Mouse (Mus musculus) kidney, adult 9 months (tissue): ENCODE measurements around the gene Rnf227.
"Not testable (repeated sequence)": the region's sequence is repeated elsewhere in the genome, so short reads cannot be mapped to it uniquely, and the experiment has no call there.

ENCODE experiments used
- DNase-seq: peaks from one replicate; pipeline ENCODE4 v3.0.0; 2022

Gene Rnf227

DNA sequence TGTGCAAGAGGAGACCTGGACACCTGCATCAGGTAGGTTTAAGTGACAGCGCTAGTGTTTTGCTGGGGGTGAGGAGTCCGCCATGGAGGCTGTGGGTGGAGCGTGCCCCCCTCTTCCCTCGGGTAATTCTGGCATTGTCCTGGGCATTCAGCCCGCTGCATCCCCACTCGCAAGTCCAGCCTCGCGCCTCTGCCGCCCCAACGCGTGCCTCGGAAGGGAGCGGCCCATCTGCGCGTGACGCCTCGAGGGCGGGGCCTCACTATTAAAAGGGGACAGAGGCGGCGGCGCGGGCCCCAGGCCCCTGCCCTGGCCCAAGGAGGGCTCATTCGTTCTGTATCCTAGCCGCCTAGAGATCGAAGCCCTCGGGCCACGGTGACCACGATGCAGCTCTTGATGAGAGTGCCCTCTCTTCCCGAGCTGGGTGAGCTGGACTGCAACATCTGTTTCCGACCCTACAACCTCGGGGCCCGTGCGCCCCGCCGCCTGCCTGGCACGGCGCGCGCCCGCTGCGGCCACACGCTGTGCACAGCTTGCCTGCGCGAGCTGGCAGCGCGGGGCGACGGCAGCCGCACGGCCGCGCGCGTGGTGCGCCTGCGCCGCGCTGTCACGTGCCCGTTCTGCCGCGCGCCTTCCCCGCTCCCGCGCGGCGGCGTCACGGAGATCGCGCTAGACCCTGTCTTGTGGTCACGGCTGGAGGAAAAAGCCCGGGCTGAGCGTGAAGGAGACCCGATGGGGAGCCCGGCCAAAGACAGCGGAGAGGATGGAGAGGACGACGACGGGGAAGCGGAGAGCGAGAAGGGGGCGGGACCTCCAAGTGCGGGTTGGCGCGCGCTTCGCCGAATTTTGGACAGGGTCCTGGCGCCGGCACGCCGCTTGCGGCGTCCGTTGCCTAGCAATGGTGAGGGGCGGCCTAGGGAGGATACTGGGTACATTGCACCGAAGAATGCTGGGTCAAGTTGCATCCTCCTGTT is at the start of gene Rnf227:
Gene Rnf227, plus strand, starts transcription at position 301 of the 971 bp plus-strand sequence.
- DNase-seq = peak; percentile 50

DNA sequence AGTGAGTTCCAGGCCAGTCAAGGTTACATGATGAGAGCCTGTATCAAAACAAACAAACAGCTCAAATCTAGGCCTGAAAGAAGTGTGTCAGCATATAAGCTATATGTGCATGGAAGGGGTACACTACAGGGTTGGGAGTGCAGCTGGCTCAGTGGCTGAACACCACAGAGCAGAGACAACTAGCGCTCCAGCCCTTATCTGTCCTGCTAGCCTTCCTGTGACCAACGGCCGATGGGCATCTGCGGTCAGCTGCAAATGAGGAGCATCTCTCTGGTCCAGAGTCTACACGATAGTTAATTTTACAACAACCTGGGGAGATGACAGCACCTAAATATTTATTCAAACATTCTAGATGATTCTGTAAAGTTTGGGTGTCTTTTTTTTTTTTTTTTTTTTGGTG is 49.1 kb upstream of the Rnf227 start:
- no peak for DNase-seq

DNA sequence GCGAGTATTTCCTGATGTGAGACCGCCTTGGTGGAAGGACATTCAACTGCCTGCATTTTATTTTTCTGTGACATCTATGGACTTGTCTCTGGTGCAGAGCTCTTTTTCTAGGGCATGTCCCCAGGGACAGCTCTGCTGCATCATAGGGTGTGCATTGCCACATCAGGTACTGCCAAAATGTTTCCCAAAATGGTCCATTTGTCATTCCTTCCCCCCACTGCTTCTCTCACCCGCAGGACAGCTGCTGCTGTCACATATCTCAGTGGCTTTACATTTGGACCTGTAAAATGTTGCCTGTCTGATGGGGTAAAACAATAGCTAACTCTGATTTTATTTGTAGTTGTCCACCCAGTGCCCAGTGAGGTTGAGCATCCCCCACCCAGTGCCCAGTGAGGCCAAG is 45.0 kb upstream of the Rnf227 start:
- no peak for DNase-seq

DNA sequence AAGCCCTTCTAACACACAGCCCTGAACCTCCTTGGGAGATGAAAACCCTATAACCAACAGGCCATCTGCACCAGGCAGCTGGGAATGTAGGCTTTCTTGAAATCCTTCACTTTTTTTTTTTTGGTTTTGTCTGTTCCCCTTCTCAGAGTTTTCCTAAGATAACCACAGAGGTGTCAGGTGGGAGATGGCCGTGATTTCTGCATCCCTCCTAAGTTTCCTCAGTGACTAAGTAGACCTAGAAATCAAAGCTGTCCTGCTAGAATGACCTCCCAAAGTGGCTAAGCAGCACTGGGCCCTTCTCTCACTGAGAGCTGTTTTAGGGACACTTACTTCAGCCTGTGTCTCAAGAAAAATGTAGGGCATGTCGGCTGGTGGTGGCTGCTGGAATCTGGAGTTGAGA is 42.5 kb upstream of the Rnf227 start:
- DNase-seq = no peak

DNA sequence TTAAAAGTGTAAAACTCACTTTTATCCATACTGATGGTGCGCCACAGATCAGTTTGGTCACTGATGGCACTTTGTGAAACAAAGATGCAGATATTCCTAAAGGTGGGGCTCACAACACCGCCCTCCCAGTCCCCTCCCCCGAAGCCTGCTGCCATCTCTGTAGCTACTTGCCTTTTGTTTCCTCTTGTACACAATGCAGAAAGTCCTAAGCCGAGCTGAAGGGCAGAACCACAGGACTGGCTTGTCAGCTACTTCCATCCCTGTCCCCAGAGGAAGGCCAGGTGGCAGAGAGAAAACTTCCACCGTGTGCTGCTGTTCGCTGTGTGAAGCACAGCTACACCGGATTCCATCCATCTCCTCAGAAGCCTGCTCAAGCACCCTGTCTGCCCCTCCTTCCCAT is 42.0 kb upstream of the Rnf227 start:
- no peak for DNase-seq

DNA sequence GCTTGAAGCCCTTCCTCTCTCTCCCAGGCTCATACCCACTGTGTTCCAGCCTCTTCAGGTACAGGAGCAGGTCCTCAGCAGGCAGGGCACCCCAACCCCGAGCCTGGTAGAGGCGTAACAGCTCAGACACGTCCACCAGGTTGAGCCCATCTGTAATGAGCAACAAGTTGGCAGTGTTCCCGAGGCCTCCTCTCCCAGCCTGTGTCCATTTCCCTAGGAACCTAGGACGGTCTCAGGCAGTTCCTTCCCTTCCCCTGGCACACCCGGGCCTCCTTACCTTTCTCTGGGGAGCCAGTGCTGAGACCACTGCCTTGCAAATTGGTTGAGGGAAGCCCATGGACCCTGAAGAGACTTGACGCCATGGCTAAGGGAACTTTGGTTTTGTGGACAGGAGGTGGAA is 37.4 kb upstream of the Rnf227 start:
- DNase-seq = no peak

DNA sequence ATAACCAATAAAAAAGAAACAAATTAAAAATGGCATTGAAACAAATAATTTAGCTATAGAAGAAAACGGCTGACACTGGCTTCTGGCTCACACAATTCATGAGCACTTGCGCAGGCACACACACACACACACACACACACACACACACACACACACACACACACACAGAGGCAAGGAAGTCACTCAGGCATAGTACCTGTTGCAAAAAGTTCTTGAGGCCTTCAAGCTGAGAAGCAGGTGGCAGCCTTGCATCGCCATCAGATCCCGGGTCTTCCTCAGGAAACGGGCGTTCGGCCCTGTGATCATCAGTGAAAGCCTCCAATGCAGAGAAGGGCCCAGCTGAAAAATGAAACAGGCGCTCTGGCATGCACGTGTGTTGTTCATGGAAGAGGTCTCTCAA is 35.0 kb upstream of the Rnf227 start:
- no peak for DNase-seq

DNA sequence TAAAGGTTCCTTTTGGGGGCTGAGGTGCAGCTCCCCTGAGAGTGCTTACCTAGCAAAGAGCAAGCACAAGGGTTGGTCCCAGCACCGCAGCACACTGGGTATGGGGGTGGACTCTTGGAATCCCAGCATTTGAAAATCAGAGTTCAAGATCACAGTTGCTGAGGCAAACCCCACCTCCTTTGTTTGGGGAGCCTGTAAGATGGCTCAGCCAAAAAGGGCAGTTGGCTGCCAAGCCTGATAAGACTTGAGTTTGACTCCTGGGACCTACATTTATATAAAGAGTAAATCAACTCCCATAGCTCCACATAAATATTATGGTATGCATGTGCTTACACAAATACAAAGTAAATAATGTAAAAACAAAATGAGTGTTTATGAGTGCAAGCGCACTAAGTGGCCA is 34.2 kb upstream of the Rnf227 start:
- no peak for DNase-seq

DNA sequence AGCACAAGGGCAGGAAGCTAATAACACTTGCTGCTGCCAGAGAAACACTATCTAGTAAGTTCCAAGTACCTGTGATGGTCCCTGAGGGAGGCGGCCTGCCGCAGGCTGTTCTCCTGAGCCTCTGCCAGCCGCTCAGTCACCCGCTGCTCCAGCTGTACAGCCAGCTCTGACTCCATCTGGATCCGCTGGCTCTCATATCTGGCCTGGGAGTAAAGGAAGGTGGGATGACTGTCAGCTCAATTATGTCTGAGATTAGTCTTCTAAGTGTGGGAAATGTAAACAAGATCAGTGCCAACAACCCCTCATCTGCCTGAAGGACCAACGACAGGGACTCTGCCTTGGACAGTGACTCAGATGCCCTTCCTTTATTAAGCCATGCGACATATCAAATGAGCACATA is 29.0 kb upstream of the Rnf227 start:
- DNase-seq = no peak

DNA sequence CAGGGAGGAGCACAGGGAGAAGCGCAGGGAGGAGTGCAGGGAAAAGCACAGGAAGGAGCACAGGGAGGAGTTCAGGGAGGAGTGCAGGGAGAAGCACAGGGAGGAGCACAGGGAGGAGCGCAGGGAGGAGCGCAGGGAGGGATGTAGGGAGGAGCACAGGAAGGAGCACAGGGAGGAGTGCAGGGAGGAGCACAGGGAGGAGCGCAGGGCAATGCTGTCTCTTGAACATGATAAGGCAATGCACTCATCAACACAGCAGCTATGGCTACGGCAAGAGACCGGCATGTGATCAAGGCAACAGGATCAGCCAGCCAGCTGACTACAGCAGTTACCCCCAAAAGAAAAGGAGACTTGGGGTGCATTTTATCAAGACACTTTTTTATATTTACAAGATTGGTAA is 23.9 kb upstream of the Rnf227 start:
- no peak for DNase-seq

DNA sequence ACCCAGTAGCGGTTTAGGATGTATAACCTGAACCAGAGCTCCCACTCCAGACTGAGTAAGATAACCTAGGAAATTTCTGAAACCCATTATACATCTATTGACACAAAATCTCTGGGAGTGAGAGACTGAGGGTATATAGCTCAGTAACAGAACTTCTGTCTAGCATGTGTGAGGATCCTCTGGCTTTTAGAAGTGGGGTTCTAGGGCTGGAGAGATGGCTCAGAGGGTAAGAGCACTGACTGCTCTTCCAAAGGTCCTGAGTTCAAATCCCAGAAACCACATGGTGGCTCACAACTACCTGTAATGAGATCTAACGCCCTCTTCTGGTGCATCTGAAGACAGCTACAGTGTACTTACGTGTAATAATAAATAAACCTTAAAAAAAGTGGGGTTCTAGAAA is 22.3 kb upstream of the Rnf227 start:
- DNase-seq = not testable (repeated sequence)

DNA sequence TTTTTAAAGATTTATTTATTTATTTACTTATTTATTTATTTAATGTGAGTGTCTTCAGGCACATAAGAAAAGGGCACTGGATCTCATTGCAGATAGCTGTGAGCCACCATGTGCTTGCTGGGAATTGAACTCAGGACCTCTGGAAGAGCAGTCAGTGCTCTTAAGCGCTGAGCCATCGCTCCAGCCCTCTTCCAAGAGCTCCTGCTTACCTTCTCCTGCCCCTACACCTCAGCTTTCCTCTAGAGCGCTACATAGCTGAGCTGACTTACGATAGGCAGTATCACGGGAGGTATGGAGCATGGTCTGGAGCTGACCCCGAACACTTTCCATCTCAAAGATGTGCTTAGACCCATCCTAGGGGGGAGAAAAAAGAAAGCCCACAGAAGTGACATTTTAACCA is 18.7 kb upstream of the Rnf227 start:
- no peak for DNase-seq

DNA sequence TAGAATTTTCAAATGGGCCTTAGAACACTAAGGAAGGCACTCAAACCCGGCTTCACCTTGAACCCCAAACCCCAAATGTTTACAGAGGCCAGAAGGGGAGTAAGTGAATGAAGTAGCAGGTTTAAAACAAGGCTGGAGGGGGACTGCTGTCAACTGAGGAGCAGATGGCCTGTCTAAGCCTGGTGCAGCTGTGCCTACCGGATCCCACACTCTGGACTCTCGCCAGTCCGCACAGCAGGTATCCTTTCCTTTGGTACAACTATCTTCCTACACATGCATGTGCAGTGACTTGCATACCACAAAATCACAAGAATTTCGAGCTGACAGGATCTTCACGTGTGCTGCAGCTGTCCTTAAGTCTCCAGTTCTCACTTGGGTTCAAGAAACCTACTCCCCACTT is 18.3 kb upstream of the Rnf227 start:
- no peak for DNase-seq

DNA sequence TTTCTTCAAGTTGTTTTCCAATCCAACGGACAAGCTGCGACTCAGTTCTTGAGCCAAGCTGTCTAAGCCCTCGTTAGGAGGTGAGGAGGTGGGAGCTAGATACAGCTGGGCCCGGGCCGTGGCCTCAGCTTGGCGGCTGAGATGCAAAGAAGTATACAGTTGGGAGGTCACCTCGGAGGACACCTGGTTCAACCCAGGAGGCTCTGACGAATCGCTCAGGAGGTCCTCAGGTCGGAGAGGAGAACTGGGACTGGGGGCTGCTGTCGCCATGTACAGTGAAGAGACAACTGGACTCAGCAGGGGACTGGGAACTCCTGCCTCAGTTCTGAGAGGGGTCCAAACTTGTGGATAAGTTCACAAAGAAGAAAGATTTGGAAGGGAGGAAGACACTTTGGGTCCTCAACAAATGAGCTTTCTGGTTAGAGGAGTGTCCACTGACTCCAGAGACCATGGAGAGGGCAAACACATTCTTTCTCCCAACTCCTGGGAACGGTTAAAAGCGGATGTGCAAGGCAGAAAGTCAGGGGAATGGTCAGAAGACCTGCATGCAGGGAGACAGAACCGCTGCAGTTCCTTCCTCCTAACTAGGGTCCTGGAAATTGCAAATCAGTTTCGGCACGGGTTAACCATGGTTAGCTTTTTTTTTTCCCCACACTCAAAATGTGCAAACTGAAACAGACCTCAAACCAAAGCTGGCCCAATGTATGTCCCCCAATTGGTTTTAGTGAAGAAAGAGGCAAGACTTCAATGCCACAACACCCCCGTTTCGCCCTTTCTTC is 17.4 kb upstream of the Rnf227 start:
- DNase-seq = no peak

DNA sequence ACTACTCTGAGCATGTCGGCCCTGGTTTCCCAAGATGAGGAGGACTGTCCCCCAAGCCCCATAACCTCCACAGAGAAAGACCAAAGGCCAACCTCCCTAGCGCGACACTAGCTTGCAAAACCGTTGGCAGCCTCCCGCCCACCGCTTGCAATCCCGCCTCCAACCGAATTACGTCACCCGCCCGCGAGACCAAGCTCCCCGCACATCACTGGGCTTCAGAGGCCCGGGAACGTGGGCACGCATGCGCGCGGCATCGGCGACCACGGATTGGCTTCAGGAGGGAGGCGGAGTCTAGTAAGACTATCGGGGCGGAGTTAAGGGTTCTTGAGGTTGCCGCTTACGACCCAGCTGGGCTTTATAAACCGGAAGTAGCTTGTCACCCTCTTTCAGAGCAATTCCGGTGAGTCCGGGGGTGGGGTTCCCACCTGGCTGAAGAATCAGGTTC is 16.6 kb upstream of the Rnf227 start, which contains the start of the genes Cntrob and Trappc1:
Gene Cntrob, minus strand, starts transcription at position 109 of the 445 bp plus-strand sequence.
Gene Trappc1, plus strand, starts transcription at position 314 of the 445 bp plus-strand sequence.
- peak; percentile 99 for DNase-seq

DNA sequence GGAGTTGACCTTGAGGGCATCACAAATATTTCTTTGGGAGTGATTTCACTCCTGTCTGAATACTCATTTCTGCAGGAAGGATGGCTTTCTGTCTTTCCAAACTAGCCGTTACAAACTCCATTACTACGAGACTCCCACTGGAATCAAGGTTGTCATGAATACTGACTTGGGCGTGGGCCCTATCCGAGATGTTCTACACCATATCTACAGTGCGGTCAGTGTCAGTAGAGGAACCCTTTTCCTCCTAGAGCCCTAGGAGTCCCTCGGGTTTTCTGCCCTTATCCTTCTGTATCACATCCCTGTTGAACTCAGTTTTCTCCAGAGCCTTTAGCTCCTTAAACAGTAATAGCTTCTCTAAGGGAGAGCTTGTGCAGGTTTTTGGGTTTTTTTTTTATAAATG is 15.5 kb upstream of the Rnf227 start:
- DNase-seq = no peak

DNA sequence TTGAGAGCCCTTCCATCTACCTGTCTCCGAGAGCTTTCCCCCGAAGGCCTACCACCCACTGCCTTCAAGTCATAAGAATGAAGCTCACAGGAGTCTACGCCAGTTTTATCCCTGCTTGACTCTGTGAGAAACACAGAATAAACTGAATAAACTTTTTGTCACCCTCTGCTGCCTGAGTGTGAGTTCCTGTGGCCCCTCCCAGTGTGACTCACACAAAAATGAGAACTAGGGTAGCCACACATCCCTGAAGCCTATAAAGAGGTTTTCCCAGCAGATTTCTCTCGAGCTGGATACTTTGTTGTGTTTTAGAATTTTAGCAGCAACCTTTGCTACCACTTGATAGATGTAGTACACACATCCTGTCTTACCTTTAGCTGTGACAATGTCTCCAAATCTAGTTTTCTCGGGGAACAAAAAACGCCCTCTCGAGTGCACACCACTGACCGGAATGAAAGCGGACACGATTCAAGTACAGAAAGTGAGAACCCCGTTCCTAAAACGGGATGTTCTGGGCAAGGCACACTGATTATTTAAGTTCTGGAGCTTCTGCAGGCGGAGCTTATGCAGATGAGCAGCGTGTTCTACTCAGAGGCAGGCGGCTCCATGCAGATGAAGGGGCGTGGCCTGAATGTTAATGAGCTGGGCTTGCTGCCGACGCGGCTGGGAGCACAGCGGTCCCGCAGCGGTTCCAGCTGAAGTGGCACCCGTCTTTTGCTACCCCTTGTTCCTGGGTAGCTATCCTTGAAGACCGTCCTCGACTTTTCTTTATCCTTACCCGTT is 14.4 kb upstream of the Rnf227 start, which contains the start of gene Kcnab3:
Gene Kcnab3, plus strand, starts transcription at position 631 of the 780 bp plus-strand sequence.
- DNase-seq = peak; percentile 91

DNA sequence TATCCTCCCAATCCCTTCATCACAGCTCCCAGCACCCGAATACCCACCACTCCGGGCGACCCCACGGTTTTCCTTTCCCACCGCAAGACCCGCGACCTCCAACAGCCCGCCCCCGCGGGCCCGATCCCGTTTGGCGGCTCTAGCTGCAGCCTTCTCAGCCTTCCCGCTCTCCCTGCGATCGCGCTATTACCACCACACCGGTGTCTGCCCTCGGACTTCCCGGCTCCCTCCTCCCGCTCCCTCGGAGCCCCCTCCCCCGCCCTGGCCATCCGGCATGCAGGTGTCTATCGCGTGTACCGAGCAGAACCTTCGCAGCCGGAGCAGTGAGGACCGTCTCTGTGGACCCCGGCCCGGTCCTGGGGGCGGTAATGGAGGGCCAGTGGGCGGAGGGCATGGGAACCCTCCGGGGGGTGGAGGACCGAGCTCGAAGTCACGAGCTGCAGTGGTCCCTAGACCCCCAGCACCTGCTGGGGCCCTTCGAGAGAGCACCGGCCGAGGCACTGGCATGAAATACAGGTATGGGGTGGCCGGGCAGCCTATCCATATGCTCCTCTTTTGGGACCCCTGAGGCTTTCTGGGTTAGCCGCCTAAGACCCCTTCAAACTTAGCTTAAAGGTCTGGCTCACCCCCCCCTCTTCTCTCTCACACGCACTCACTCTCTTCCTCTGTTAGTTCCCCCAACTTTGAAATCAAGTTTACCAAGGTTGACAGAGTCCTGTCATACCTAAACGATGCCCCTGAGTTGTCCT is 13.7 kb upstream of the Rnf227 start:
- no peak for DNase-seq

DNA sequence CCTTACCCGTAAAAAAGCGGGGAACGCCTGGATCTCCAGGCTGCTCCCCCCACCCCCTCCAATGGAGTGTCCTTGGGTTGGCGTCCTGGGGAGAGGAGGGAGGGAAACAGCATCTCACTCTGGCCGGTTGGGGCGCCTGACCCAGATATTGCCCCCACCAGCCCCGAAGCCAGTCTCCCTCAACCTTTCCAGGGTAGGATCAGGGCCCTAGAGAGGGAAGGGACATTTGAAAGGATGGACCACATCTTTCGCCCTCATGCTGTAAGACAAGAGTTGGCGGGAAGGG is 13.2 kb upstream of the Rnf227 start:
- DNase-seq = no peak

DNA sequence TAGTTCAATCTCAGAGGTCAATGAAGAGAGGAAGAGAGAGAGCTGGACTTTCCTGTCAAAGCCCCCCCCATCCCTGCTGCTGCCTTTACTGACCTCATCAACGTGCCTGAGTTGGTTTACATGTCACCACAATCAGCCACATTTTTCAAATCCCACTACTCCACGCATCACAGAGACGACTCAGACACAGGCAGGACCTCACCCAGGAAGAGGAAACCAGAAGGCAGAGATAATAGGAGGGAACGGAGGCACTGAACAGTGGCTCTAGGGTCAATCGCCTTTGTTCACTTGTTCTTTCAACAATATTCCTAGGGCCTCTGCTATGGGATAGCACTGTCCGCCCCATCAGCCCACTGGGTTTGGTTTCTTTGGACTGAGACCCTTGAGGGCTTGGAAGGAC is 12.6 kb upstream of the Rnf227 start:
- DNase-seq = no peak

DNA sequence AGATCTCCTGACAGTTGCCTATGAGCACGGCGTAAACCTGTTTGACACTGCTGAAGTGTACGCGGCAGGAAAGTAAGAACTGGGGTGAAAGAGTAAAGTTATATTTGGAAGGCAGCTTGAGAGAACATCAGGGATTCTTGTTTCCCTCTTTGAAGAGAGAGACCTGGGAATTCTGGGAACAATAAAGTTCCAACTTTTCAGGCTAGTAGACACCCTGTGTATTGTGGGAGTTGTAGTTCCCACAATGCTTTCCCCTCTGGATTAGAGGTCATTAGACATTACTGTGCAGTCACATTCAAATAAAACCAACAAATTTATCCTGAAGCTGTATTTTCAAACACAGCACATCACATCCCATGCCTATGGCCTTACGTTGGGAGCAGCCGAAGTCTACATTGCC is 11.7 kb upstream of the Rnf227 start:
- no peak for DNase-seq

DNA sequence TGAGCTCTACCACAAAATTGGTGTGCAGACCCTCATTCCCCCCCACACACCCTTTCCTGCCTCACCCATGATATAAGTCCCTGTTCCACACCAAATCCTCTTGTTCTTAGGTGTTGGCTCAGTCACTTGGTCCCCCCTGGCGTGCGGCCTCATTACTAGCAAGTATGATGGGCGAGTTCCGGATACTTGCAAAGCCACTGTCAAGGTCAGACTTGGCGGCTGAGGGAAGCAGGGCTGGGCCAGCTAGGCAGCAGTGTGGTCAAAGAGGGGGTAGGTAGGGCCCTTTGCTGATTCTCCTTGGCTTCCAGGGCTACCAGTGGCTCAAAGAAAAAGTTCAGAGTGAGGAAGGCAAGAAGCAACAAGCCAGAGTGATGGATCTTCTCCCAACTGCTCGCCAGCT is 9.1 kb upstream of the Rnf227 start:
- DNase-seq = no peak
